Mouse (Mus musculus) kidney, postnatal 0 days (tissue): ENCODE data around the gene Sgtb. TPM values are rescaled to one million over a fixed set of nuclear protein-coding genes. Genes with fewer than 3 reads are reported as not detected.
A peak's percentile ranks its signal among the peaks of the same experiment; 100 is the strongest.

Experiments
- ATAC-seq: fragments of 200-750 bp; cut with Nextera tagmentation; replicated peaks from 2 replicates; pipeline ENCODE4 v1.8.0; 2017; ENCODE audit warnings: low read depth, moderate number of reproducible peaks, moderate TSS enrichment, moderate library complexity; ENCODE audit not compliant: low FRiP score
- DNase-seq: peaks from one replicate; pipeline ENCODE4 v3.0.0-alpha.2; 2016; ENCODE audit warnings: low spot score
- H3K27ac ChIP-seq: fragments of 300-500 bp; sonication (generic); 2 replicates; pipeline ENCODE4 v1.5.1; 2014; ENCODE audit warnings: mild to moderate bottlenecking
- H3K27me3 ChIP-seq: fragments of 300-500 bp; sonication (generic); 2 replicates; pipeline ENCODE4 v1.6.1; 2014; ENCODE audit warnings: low read length, mixed read lengths; ENCODE audit not compliant: insufficient read depth
- H3K36me3 ChIP-seq: fragments of 300-500 bp; sonication (generic); 2 replicates; pipeline ENCODE4 v1.6.1; 2014; ENCODE audit warnings: low read length, mixed read lengths; ENCODE audit not compliant: insufficient read depth
- H3K4me1 ChIP-seq: fragments of 300-500 bp; sonication (generic); replicated peaks from 2 replicates; pipeline ENCODE4 v1.6.1; 2014; ENCODE audit warnings: antibody characterized with exemption, low read length, mixed read lengths; ENCODE audit not compliant: insufficient read depth
- H3K4me2 ChIP-seq: fragments of 300-500 bp; sonication (generic); 2 replicates; pipeline ENCODE4 v1.6.1; 2014; ENCODE audit warnings: mild to moderate bottlenecking, low read length, moderate library complexity, mixed read lengths
- H3K4me3 ChIP-seq: fragments of 300-500 bp; sonication (generic); replicated peaks from 2 replicates; pipeline ENCODE4 v1.5.1; 2014; ENCODE audit warnings: low read depth, low read length
- H3K9ac ChIP-seq: fragments of 300-500 bp; sonication (generic); 2 replicates; pipeline ENCODE4 v1.6.1; 2014; ENCODE audit warnings: low read depth, low read length
- H3K9me3 ChIP-seq: fragments of 300-500 bp; sonication (generic); replicated peaks from 2 replicates; pipeline ENCODE4 v1.6.1; 2016; ENCODE audit warnings: low read length, inconsistent platforms, mixed read lengths
- CTCF ChIP-seq: IDR thresholded peaks from 2 replicates; pipeline ENCODE4 v1.5.1; 2016; ENCODE audit warnings: antibody characterized with exemption, low read depth, mild to moderate bottlenecking, moderate library complexity
- WGBS: fragments of 180-500 bp; shearing (Covaris S2); extraction: QIAGEN DNeasy Blood & Tissue Kit; methylation state at CpG from one replicate; pipeline ENCODE4 v1.1.7; 2014; 5-methylcytosine and 5-hydroxymethylcytosine counted together
- polyA plus RNA-seq: library from polyadenylated mRNA; unstranded; fragments of >200 nt; fragmentation: Nextera tagmentation; extraction: Ambion mirVana; gene quantifications from 2 replicates; pipeline ENCODE4 v1.2.1, GENCODE M21; 2015

The Sgtb gene
- polyA plus RNA-seq, 1 experiment from 2014 or later: 5.6 TPM

DNA sequence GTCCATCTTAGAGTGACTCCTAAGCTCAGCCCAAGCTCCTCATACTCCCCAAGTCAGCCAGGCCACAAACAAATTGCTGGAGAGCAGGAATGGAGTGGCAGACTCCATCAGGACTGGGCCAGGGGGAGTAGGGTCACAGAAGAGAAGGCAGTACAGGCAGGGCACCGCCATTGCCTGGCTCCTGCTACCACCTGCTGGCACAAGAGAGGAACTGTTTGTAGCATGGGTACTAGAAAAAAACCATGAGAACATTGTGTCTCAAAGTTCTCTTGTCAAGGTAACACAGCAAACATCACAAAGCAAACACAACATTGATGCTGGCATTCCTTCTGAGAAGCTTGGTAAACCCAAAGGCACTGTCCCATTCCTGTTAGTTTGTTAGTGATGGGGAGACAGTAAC lies 20.2 kb upstream of the Sgtb start:
- ATAC-seq (peak; percentile 76; the same call in 1 of the 2 replicates), DNase-seq (peak; percentile 78)
- peak; percentile 90 for TF ChIP-seq CTCF
- Histone ChIP-seq H3K4me1 (no peaks in the 10 kb centered on the region), H3K27ac (no peak overlapping the region), H3K9me3 (no peaks in the 10 kb centered on the region), H3K9ac (no peak overlapping the region), H3K27me3 (no peaks in the 10 kb centered on the region), H3K36me3 (0 out of 2 replicates have a peak, but pooled peaks cover 3% of the 10 kb centered on the region), H3K4me3 (no peak overlapping the region), H3K4me2 (no peak overlapping the region)
- 17% methylated on average over 1 of the region's 1 CpGs for WGBS

DNA sequence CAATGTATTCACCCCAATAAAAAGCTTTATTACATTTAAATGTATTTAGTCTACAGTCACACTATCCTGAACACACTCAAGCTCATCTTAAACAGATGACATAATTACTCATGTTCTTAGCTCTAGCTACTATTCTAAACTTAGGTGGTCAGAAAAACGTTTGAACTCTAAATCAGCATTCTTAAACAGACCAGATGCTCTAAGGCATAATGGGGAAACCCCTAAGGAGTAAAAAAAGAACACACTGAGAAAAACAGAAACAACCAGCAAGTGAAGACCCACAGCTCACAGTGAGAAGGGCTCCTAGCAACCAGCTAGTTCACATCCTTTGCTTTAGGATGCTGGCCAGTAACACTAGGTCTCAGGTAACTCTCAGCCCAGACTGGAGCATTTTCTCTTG lies 17.8 kb upstream of the Sgtb start:
- H3K4me1 ChIP-seq: no peaks in the 10 kb centered on the region
- no peak overlapping the region for H3K4me3 ChIP-seq
- no peak overlapping the region for H3K4me2 ChIP-seq
- no peak overlapping the region for H3K27ac ChIP-seq
- no peak for DNase-seq
- 0 out of 2 replicates have a peak, but pooled peaks cover 3% of the 10 kb centered on the region for H3K36me3 ChIP-seq
- no peaks in the 10 kb centered on the region for H3K27me3 ChIP-seq
- H3K9me3 ChIP-seq: no peaks in the 10 kb centered on the region
- no peak for ATAC-seq
- no peak overlapping the region for H3K9ac ChIP-seq
- 19% methylated on average over 1 of the region's 1 CpGs for WGBS
- no peak for TF ChIP-seq CTCF

DNA sequence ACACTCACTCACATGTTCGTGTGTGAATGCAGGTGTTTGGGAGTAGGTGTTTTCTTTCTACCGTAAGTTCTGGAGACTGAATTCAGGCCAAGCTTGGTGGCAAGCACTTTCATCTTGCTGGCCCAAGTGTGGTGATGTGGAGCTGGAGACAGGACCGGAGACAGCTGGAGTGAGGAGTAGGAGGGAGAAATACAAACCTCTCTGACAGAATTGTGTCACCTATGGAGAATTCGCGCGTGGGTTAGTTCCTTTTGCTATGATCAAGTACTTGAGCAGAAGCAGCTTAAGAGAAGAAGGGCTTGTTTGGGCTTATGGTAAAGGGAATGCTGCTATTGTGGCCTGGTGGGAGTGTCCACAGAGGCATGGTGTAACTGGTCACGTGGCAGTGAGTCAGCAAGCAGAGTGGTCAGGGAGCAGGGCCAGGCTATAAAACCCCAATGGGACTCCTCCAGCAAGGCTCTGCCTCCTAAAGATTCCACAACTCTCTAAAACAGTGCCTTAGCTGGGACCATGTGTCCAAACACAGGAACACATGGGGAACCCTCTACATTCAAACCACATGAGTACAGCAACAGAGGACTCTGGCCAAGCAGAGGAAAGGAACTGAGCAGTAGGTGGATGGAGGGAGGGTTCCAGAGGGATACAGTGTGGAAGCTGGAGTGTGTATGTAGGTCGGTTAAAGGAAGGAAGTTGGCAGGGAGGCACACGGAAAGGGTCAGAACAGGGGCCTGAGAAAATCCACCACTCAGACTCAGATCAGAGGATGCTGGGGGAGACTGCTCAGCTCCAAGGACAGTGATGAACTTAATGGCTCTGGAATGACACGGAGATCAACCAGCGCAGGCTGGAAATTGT lies 14.8 kb upstream of the Sgtb start:
- Histone ChIP-seq H3K27me3 (no peaks in the 10 kb centered on the region), H3K4me1 (no peaks in the 10 kb centered on the region), H3K9me3 (no peaks in the 10 kb centered on the region), H3K27ac (no peak overlapping the region), H3K4me3 (no peak overlapping the region), H3K9ac (no peak overlapping the region), H3K4me2 (no peak overlapping the region), H3K36me3 (0 out of 2 replicates have a peak, but pooled peaks cover 3% of the 10 kb centered on the region)
- 70% methylated on average over 11 of the region's 11 CpGs for WGBS
- no peak for TF ChIP-seq CTCF
- ATAC-seq (no peak), DNase-seq (no peak)

DNA sequence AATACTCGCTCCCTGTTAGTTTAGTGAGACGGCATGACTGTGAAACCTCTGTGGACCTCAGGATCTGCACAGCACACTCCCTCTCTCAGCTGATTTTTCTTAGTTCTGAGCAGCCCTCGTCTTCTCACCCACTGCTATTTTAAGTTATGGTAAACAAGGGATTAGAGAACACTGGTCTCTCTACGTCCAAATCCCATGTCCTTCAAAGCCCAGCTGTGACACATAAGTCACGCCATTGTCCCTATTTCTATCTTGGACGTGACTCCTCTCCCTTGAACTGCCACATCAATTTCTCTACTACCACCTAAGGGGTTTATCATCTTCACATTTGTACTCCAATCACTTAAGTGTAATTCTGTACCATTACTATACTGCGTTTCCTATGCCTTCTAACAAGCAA lies 13.6 kb upstream of the Sgtb start:
- TF ChIP-seq CTCF: no peak
- Histone ChIP-seq H3K4me3 (no peak overlapping the region), H3K4me2 (no peak overlapping the region), H3K9ac (no peak overlapping the region), H3K36me3 (0 out of 2 replicates have a peak, but pooled peaks cover 3% of the 10 kb centered on the region), H3K4me1 (no peaks in the 10 kb centered on the region), H3K27ac (no peak overlapping the region), H3K9me3 (no peaks in the 10 kb centered on the region), H3K27me3 (no peaks in the 10 kb centered on the region)
- 74% methylated on average over 7 of the region's 7 CpGs for WGBS
- DNase-seq: no peak
- ATAC-seq: no peak

DNA sequence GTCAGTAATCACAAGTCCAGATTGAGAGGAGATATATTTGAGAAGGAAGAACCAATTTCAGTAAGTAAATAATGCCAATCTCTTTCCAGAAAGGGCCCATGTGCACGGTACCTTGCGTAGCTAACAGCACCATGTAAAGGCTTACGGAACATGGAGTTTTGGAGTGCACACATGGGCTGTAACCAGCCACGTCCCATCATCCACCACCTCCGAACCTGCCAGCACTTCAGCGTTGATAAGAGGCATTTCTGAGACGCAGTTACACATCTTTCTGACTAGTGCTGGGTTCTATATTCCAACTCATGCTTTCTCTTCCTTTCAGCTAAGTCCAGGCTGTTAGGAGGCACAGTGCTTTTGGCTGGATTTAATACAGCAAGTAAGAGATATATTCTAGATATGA lies 12.4 kb upstream of the Sgtb start:
- ATAC-seq (no peak), DNase-seq (no peak)
- no peaks in the 10 kb centered on the region for H3K27me3 ChIP-seq
- 0 out of 2 replicates have a peak, but pooled peaks cover 3% of the 10 kb centered on the region for H3K36me3 ChIP-seq
- no peaks in the 10 kb centered on the region for H3K4me1 ChIP-seq
- no peak overlapping the region for H3K4me2 ChIP-seq
- no peak overlapping the region for H3K9ac ChIP-seq
- WGBS: 98% methylated on average over 7 of the region's 7 CpGs
- H3K9me3 ChIP-seq: no peaks in the 10 kb centered on the region
- no peak for TF ChIP-seq CTCF
- H3K4me3 ChIP-seq: no peak overlapping the region
- H3K27ac ChIP-seq: no peak overlapping the region

DNA sequence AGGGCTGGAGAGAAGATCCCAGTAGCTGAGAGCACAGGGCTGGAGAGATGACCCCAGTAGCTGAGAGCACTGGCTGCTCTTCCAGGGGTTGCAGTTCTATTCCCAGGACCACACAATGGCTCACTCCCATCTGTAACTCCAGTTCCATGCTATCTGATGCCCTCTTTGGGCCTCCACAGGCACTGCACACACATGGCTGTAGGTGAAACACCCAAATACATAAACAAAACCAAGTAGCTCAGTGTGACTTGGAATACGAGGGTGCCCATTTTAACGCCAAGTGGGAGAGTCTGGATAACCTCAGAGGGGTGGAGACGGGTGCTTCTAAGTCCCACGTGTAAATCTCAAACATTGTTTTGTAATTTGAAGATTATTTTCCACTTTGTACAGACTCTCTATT lies 9.1 kb upstream of the Sgtb start:
- TF ChIP-seq CTCF: no peak
- ATAC-seq: no peak

More for the DNA sequence above, 9.1 kb upstream of the Sgtb start:
- Histone ChIP-seq H3K9ac (no peak overlapping the region), H3K27ac (no peak overlapping the region), H3K4me1 (no peaks in the 10 kb centered on the region), H3K36me3 (no peaks in the 10 kb centered on the region), H3K27me3 (no peaks in the 10 kb centered on the region), H3K9me3 (0 out of 2 replicates have a peak, but pooled peaks cover 5% of the 10 kb centered on the region), H3K4me2 (no peak overlapping the region), H3K4me3 (no peak overlapping the region)
- 91% methylated on average over 4 of the region's 4 CpGs for WGBS
- DNase-seq: no peak
